ENCODE assay signal across 12 mouse cellular contexts in the genomic region with DNA sequence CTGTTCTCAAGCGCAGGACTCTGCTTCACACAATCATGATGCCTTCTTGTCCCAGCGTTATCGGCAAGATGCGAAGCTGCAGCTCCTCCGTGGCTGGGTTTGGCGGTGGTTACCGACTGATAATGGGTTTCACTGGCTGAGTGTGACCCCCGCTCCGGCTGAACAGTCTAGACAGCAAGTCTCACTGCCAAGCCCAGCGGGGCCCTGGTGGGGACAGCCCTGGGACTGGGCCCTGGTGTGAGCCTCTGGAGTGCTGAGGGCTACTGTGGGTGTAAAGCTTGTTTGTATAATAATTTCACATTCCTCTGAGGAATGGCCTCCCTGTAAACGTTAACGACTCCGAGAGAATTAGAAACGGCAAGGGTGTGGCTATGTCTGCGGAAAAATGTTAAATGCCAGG. TPM values are rescaled to one million over a fixed set of nuclear protein-coding genes. Genes with fewer than 3 reads are reported as not detected.
DNase-seq lines count a peak whose midpoint lies in the region; ATAC-seq and TF ChIP-seq lines count a peak whose summit lies in the region.
"Had no signal": no experiment of that assay in that cellular context is flagged by ENCODE, and none has a peak within 500 bp of the region (broad histone marks: within the 10 kb centered on the region; RNA-seq: fewer than 3 reads in every experiment).

No protein-coding gene starts in this region.

- ATAC-seq in liver, embryonic 14.5 days (ENCODE audit: insufficient read depth), result peak; percentile 58
- no peak for ATAC-seq in monocyte, adult 5-6 weeks (replicated peaks; ENCODE audit: insufficient number of reproducible peaks, low FRiP score, low TSS enrichment, poor library complexity, severe bottlenecking)

- no peak for TF ChIP-seq CTCF in left cerebral cortex, adult 2 months (IDR thresholded peaks at IDR 0.05)
- TF ChIP-seq CTCF in liver, embryonic 14.5 days (IDR thresholded peaks at IDR 0.05; ENCODE audit: low read depth), result no peak; the same call in 1 of the 2 replicates

- peak overlapping the region; percentile 57 for H3K9ac ChIP-seq in liver, embryonic 14.5 days (replicated peaks)

- WGBS in liver, embryonic 14.5 days (ENCODE audit: insufficient replicate concordance), result 19% methylated on average over 15 of the region's 15 CpGs

- peak overlapping the region; percentile 24; the same call in 1 of the 2 replicates for H3K27ac ChIP-seq in left cerebral cortex, adult 2 months
- H3K27ac ChIP-seq in liver, embryonic 14.5 days, result peak overlapping the region; percentile 82

- H3K4me1 ChIP-seq in liver, embryonic 14.5 days (replicated peaks; ENCODE audit: control insufficient read depth in 2 of 2, insufficient read depth in 2 of 2, low read length in 1 of 2), result peaks cover 82% of the 10 kb centered on the region in 2 experiments

- H3K4me3 ChIP-seq in left cerebral cortex, adult 2 months, result no peak overlapping the region
- peak overlapping the region; percentile 44 to 45 for H3K4me3 ChIP-seq in liver, embryonic 14.5 days (ENCODE audit: insufficient read depth in 1 of 2, low read depth in 2 of 2, low read length in 2 of 2)

- no peaks in the 10 kb centered on the region for H3K9me3 ChIP-seq in liver, embryonic 14.5 days (ENCODE audit: control insufficient read depth, low read length)

- peak; percentile 86 for TF ChIP-seq EP300 in liver, embryonic 14.5 days (IDR thresholded peaks at IDR 0.05; ENCODE audit: low read depth)

- intact Hi-C loops in left cerebral cortex, adult 2 months (cut with DNase I), result no loop called here

- peak; percentile 26 for DNase-seq in embryo, embryonic 10 days (ENCODE audit: low spot score)
- no peak for DNase-seq in embryo, embryonic 10.5 days (ENCODE audit: low spot score)
- no peak for DNase-seq in left cerebral cortex, adult 2 months (ENCODE audit: extremely low spot score in 1 of 2, low spot score in 2 of 2)
- DNase-seq in left cerebral cortex, adult 8-10 months (ENCODE audit: low spot score in 2 of 2), result no peak
- DNase-seq in c-Kit-positive CD71-positive TER-119-negative erythroid progenitor cells, embryonic 14.5 days (ENCODE audit: low read depth), result peak; percentile 65
- peak; percentile 70 to 82 (median 79) for DNase-seq in liver, embryonic 14.5 days (ENCODE audit: low read depth in 3 of 3, low spot score in 3 of 3)
- DNase-seq in cerebellum, adult 8-10 months, result no peak
- DNase-seq: adrenal gland, adult 2 months had no signal

- H3K36me3 ChIP-seq in liver, embryonic 14.5 days (replicated peaks; ENCODE audit: control insufficient read depth, insufficient read depth, low read depth), result no peaks in the 10 kb centered on the region

- H3K4me2 ChIP-seq in liver, embryonic 14.5 days (ENCODE audit: low read depth), result peak overlapping the region; percentile 66

- no peaks in the 10 kb centered on the region for H3K27me3 ChIP-seq in liver, embryonic 14.5 days (ENCODE audit: control insufficient read depth, insufficient read depth, low read length)

RNA-seq across cellular contexts. Expression of a gene that starts 19.1 kb away (rescaled TPM):
- total RNA-seq in left cerebral cortex, adult 2 months (2021), result 10 to 100 TPM; 76.6 to 78.3 TPM
- 10 to 100 TPM; 59.0 to 69.1 (median 62.1) TPM for total RNA-seq in left cerebral cortex, adult 8-10 months (2022)
- polyA plus RNA-seq in liver, embryonic 14.5 days (2012; rRNA removed), result 43.8 and 47.8 TPM in 2 replicates
- polyA plus RNA-seq in liver, embryonic 14.5 days (2014; fragmentation: Nextera tagmentation; extraction: Ambion mirVana), result 59.4 and 65.3 TPM in 2 replicates
- 48.1 to 56.6 TPM (median 55.5 TPM) in 3 replicates for total RNA-seq in monocyte, adult 5-6 weeks (2017)

RNA-seq across cellular contexts. Expression of a gene that starts 49.1 kb away (rescaled TPM):
- total RNA-seq in left cerebral cortex, adult 2 months (2021), result not detected
- total RNA-seq in left cerebral cortex, adult 8-10 months (2022), result not detected
- not detected in 2 replicates for polyA plus RNA-seq in liver, embryonic 14.5 days (2012; rRNA removed)
- not detected in 2 replicates for polyA plus RNA-seq in liver, embryonic 14.5 days (2014; fragmentation: Nextera tagmentation; extraction: Ambion mirVana)
- not detected in 3 replicates for total RNA-seq in monocyte, adult 5-6 weeks (2017)
- total RNA-seq: adrenal gland, adult 2 months; gastrocnemius, postnatal 4 days had no signal
- polyA plus RNA-seq: adrenal gland, adult 2 months; cortical plate, adult 2 months; large intestine, adult 2 months had no signal

RNA-seq across cellular contexts. Expression of a gene that starts 51.9 kb away (rescaled TPM):
- total RNA-seq in left cerebral cortex, adult 2 months (2021), result not detected
- total RNA-seq in left cerebral cortex, adult 8-10 months (2022), result not detected
- not detected in 2 replicates for polyA plus RNA-seq in liver, embryonic 14.5 days (2012; rRNA removed)
- not detected in 2 replicates for polyA plus RNA-seq in liver, embryonic 14.5 days (2014; fragmentation: Nextera tagmentation; extraction: Ambion mirVana)
- 2.3 TPM in 1 of 3 replicates, not detected in the others for total RNA-seq in monocyte, adult 5-6 weeks (2017)
- total RNA-seq: adrenal gland, adult 2 months; gastrocnemius, postnatal 4 days had no signal
- polyA plus RNA-seq: adrenal gland, adult 2 months; cortical plate, adult 2 months had no signal

Comparison
In these comparisons a context has a peak if more than half of its experiments do, and no peak if none do; other contexts are left out.
1. DNase-seq: peak in embryo, embryonic 10 days (single experiment), c-Kit-positive CD71-positive TER-119-negative erythroid progenitor cells, embryonic 14.5 days (single experiment) and liver, embryonic 14.5 days (3 of 3); none in embryo, embryonic 10.5 days (single experiment), left cerebral cortex, adult 2 months (0 of 2), left cerebral cortex, adult 8-10 months (0 of 2) and cerebellum, adult 8-10 months (single experiment).